Mouse (Mus musculus) left cerebral cortex, adult 2 months (tissue): ENCODE measurements around the gene Slc7a15. TPM values are rescaled to one million over a fixed set of nuclear protein-coding genes. Genes with fewer than 3 reads are reported as not detected.
"Not testable (repeated sequence)": the region's sequence is repeated elsewhere in the genome, so short reads cannot be mapped to it uniquely, and the experiment has no call there.

Experiments
- DNase-seq, 2 experiments: peaks; one replicate each; pipeline ENCODE4 v3.0.0; 2021 to 2022; ENCODE audit warnings: low spot score in 2 of 2, mixed read lengths in 1 of 2; ENCODE audit errors: extremely low spot score in 1 of 2
- H3K27ac ChIP-seq: fragments of 200-600 bp; 2 replicates; pipeline ENCODE4 v1.8.1; 2022
- H3K4me3 ChIP-seq: fragments of 200-600 bp; 2 replicates; pipeline ENCODE4 v1.8.1; 2022
- CTCF ChIP-seq: fragments of 200-600 bp; IDR thresholded peaks from 2 replicates; pipeline ENCODE4 v1.8.1; 2022; ENCODE audit warnings: antibody characterized with exemption, mild to moderate bottlenecking, moderate library complexity
- intact Hi-C: fragments of 180-260 bp; cut with DNase I; formaldehyde crosslinking; loops from one replicate; pipeline ENCODE4 v1.15.1; 2025
- total RNA-seq, 2 experiments: library from RNA; stranded (reverse); gene quantifications; 2 replicates each; pipeline ENCODE4 v1.2.3; 2021

Gene Slc7a15
- total RNA-seq, 2 experiments from 2014 or later, result not detected

- TF ChIP-seq CTCF, result no peak
- DNase-seq, result no peak
- no peak overlapping the region for H3K27ac ChIP-seq
- H3K4me3 ChIP-seq, result no peak overlapping the region
- intact Hi-C loops, result no loop called here
Measured at GRCm38 (mm10) chr12:8629537-8629936, 30.7 kb upstream of the Slc7a15 start.

GRCm38 (mm10) chr12:8620678-8621018, 21.8 kb upstream of the Slc7a15 start:
- TF ChIP-seq CTCF, result no peak
- Histone ChIP-seq H3K27ac (no peak overlapping the region), H3K4me3 (no peak overlapping the region)
- intact Hi-C loops, result no loop called here
- no peak for DNase-seq

- intact Hi-C loops, result no loop called here
- DNase-seq, result no peak
- Histone ChIP-seq H3K4me3 (no peak overlapping the region), H3K27ac (no peak overlapping the region)
- TF ChIP-seq CTCF, result no peak
Measured at GRCm38 (mm10) chr12:8619827-8620677, 21.2 kb upstream of the Slc7a15 start.

GRCm38 (mm10) chr12:8618271-8618670, 19.4 kb upstream of the Slc7a15 start:
- no peak for DNase-seq
- intact Hi-C loops, result no loop called here
- Histone ChIP-seq H3K4me3 (no peak overlapping the region), H3K27ac (no peak overlapping the region)
- TF ChIP-seq CTCF, result no peak

GRCm38 (mm10) chr12:8609070-8609469, 10.2 kb upstream of the Slc7a15 start:
- Histone ChIP-seq H3K4me3 (no peak overlapping the region), H3K27ac (no peak overlapping the region)
- no peak for TF ChIP-seq CTCF
- intact Hi-C loops, result no loop called here
- DNase-seq, result no peak

GRCm38 (mm10) chr12:8595611-8596010, 3.3 kb downstream of the Slc7a15 start:
- Histone ChIP-seq H3K4me3 (no peak overlapping the region), H3K27ac (no peak overlapping the region)
- no peak for TF ChIP-seq CTCF
- DNase-seq, result no peak
- intact Hi-C loops, result no loop called here

- H3K27ac ChIP-seq, H3K4me3 ChIP-seq, DNase-seq, intact Hi-C loops: not testable (repeated sequence)
Measured at GRCm38 (mm10) chr12:8591326-8591725, 7.5 kb downstream of the Slc7a15 start.

- intact Hi-C loops, result no loop called here
Measured at GRCm38 (mm10) chr12:8573405-8573804, 25.5 kb downstream of the Slc7a15 start.

GRCm38 (mm10) chr12:8571903-8572341, 26.9 kb downstream of the Slc7a15 start:
- H3K27ac ChIP-seq, intact Hi-C loops, DNase-seq, H3K4me3 ChIP-seq: not testable (repeated sequence)

More at GRCm38 (mm10) chr12:8573405-8573804, 25.5 kb downstream of the Slc7a15 start:
- DNase-seq, result no peak
- Histone ChIP-seq H3K4me3 (no peak overlapping the region), H3K27ac (no peak overlapping the region)
- TF ChIP-seq CTCF, result no peak

- DNase-seq, intact Hi-C loops, H3K4me3 ChIP-seq, H3K27ac ChIP-seq: not testable (repeated sequence)
Measured at GRCm38 (mm10) chr12:8571287-8571902, 27.5 kb downstream of the Slc7a15 start.

GRCm38 (mm10) chr12:8562213-8562612, 36.7 kb downstream of the Slc7a15 start:
- DNase-seq, intact Hi-C loops, H3K4me3 ChIP-seq, H3K27ac ChIP-seq: not testable (repeated sequence)

GRCm38 (mm10) chr12:8559876-8560275, 39.0 kb downstream of the Slc7a15 start:
- DNase-seq, H3K27ac ChIP-seq, H3K4me3 ChIP-seq, intact Hi-C loops: not testable (repeated sequence)

- H3K27ac ChIP-seq, result no peak overlapping the region
- TF ChIP-seq CTCF, result no peak
- H3K4me3 ChIP-seq, result no peak overlapping the region
- intact Hi-C loops, result no loop called here
- no peak for DNase-seq
Measured at GRCm38 (mm10) chr12:8556189-8556588, 42.7 kb downstream of the Slc7a15 start.
